Mouse (Mus musculus): ENCODE measurements around the gene Nme7. TPM values are rescaled to one million over a fixed set of nuclear protein-coding genes. Genes with fewer than 3 reads are reported as not detected.

The Nme7 gene
- total RNA-seq (2021) = 15.5 TPM in 2 replicates
- long read RNA-seq, experiment 1, partial matches to known transcripts = 3 of 14 reads
- long read RNA-seq, experiment 1, other reads (novel, unspliced or antisense) = 6 of 14 reads
- long read RNA-seq, experiment 2, partial matches to known transcripts = 1 of 13 reads
- long read RNA-seq, experiment 2, other reads (novel, unspliced or antisense) = 6 of 13 reads

- DNase-seq = no peak
Observed at GRCm38 (mm10) chr1:164303821-164304220, at the start of gene Nme7. Gene Nme7 (plus strand): TSS chr1:164304121.

- peak; percentile 36 for DNase-seq
Observed at GRCm38 (mm10) chr1:164254836-164255235, 49.1 kb upstream of the Nme7 start.

- DNase-seq = no peak
Observed at GRCm38 (mm10) chr1:164260171-164261028, 43.5 kb upstream of the Nme7 start.

- peak; percentile 68 for DNase-seq
Observed at GRCm38 (mm10) chr1:164261553-164261952, 42.4 kb upstream of the Nme7 start.

GRCm38 (mm10) chr1:164270941-164271340 lies 33.0 kb upstream of the Nme7 start:
- no peak for DNase-seq

- DNase-seq = no peak
Observed at GRCm38 (mm10) chr1:164273659-164274058, 30.3 kb upstream of the Nme7 start.

- DNase-seq = peak; percentile 97
Observed at GRCm38 (mm10) chr1:164275455-164275954, 28.4 kb upstream of the Nme7 start, which contains the start of gene Ccdc181. Gene Ccdc181 (plus strand): TSS chr1:164275585.

- DNase-seq = no peak
Observed at GRCm38 (mm10) chr1:164276552-164276951, 27.4 kb upstream of the Nme7 start.

- DNase-seq = no peak
Observed at GRCm38 (mm10) chr1:164279332-164279731, 24.6 kb upstream of the Nme7 start.

GRCm38 (mm10) chr1:164284007-164284406 lies 19.9 kb upstream of the Nme7 start:
- no peak for DNase-seq

- DNase-seq = no peak
Observed at GRCm38 (mm10) chr1:164287406-164287805, 16.5 kb upstream of the Nme7 start.

GRCm38 (mm10) chr1:164292040-164292439 lies 11.9 kb upstream of the Nme7 start:
- no peak for DNase-seq

GRCm38 (mm10) chr1:164294071-164294470 lies 9.8 kb upstream of the Nme7 start:
- DNase-seq = no peak

- no peak for DNase-seq
Observed at GRCm38 (mm10) chr1:164296473-164296872, 7.4 kb upstream of the Nme7 start.

GRCm38 (mm10) chr1:164301949-164302348 lies 2.0 kb upstream of the Nme7 start:
- no peak for DNase-seq

- DNase-seq = peak; percentile 99
Observed at GRCm38 (mm10) chr1:164307124-164307751, 3.3 kb downstream of the Nme7 start, which contains the start of gene Blzf1. Gene Blzf1 (minus strand): TSS chr1:164307489.

- peak; percentile 17 for DNase-seq
Observed at GRCm38 (mm10) chr1:164307922-164308321, 4.0 kb downstream of the Nme7 start.

- no peak for DNase-seq
Observed at GRCm38 (mm10) chr1:164314085-164314484, 10.2 kb downstream of the Nme7 start.

GRCm38 (mm10) chr1:164315266-164315665 lies 11.3 kb downstream of the Nme7 start:
- peak; percentile 64 for DNase-seq

- DNase-seq = peak; percentile 82
Observed at GRCm38 (mm10) chr1:164316697-164317096, 12.8 kb downstream of the Nme7 start.

- DNase-seq = no peak
Observed at GRCm38 (mm10) chr1:164317261-164317660, 13.3 kb downstream of the Nme7 start.

- no peak for DNase-seq
Observed at GRCm38 (mm10) chr1:164318474-164318873, 14.6 kb downstream of the Nme7 start.
